Mouse (Mus musculus): ENCODE results near the gene Ctu2.

GRCm38 (mm10) chr8:122517541-122518190, 41.7 kb downstream of the Ctu2 start:
- no peak for TF ChIP-seq POLR2A (IDR thresholded peaks at IDR 0.05; ENCODE audit: borderline replicate concordance, insufficient read depth, low read length)
- TF ChIP-seq CTCF (IDR thresholded peaks at IDR 0.05; ENCODE audit: borderline replicate concordance, insufficient read depth, low read depth, low read length), result no peak

Data from cerebellum, adult 2 months (tissue).